ENCODE assay signal across 8 mouse cellular contexts in genomic region chr6:100563552-100564341, GRCm38 (mm10).
DNase-seq lines count a peak whose midpoint lies in the region; ATAC-seq and TF ChIP-seq lines count a peak whose summit lies in the region.

No protein-coding gene starts in this region.

- 5% methylated on average over 38 of the region's 38 CpGs for whole genome bisulfite sequencing in hindbrain, embryonic 13.5 days
- WGBS in lung, embryonic 14.5 days: 6% methylated on average over 38 of the region's 38 CpGs

- H3K4me3 ChIP-seq in hindbrain, embryonic 13.5 days: peak overlapping the region; percentile 48
- H3K4me3 ChIP-seq in lung, embryonic 14.5 days (ENCODE audit: low read depth, low read length): peak overlapping the region; percentile 46

- DNase-seq in MN1 (ENCODE audit: low spot score): peak; percentile 93
- DNase-seq in cerebellum, adult 9-11 months: peak; percentile 88
- peak; percentile 79 for DNase-seq in frontal cortex, postnatal 14 days (ENCODE audit: low spot score in 2 of 2)
- peak; percentile 90 for DNase-seq in layer of hippocampus, adult 9-11 months
- DNase-seq in lung, embryonic 14.5 days: peak; percentile 84
- peak; percentile 65 for DNase-seq in ovary, adult 18-20 months (ENCODE audit: low spot score)
- peak; percentile 68 for DNase-seq in thymus, postnatal 25 days

- H3K4me1 ChIP-seq in hindbrain, embryonic 13.5 days (replicated peaks): peaks cover 51% of the 10 kb centered on the region
- peaks cover 3% of the 10 kb centered on the region; the same call in 1 of the 2 replicates for H3K4me1 ChIP-seq in lung, embryonic 14.5 days (ENCODE audit: insufficient read depth)

- H3K27ac ChIP-seq in hindbrain, embryonic 13.5 days: peak overlapping the region; percentile 88
- no peak overlapping the region for H3K27ac ChIP-seq in lung, embryonic 14.5 days (ENCODE audit: low read depth)

- H3K9ac ChIP-seq in hindbrain, embryonic 13.5 days: peak overlapping the region; percentile 76
- peak overlapping the region; percentile 55 for H3K9ac ChIP-seq in lung, embryonic 14.5 days

- H3K36me3 ChIP-seq in hindbrain, embryonic 13.5 days: no peaks in the 10 kb centered on the region
- no peaks in the 10 kb centered on the region for H3K36me3 ChIP-seq in lung, embryonic 14.5 days (ENCODE audit: insufficient read depth)

- ATAC-seq in hindbrain, embryonic 13.5 days (ENCODE audit: low FRiP score): peak; percentile 92
- peak; percentile 85 for ATAC-seq in lung, embryonic 14.5 days (ENCODE audit: insufficient read depth)

- no peaks in the 10 kb centered on the region for H3K9me3 ChIP-seq in hindbrain, embryonic 13.5 days
- no peaks in the 10 kb centered on the region for H3K9me3 ChIP-seq in lung, embryonic 14.5 days (ENCODE audit: low read depth, low read length)

- peak overlapping the region; percentile 94 for H3K4me2 ChIP-seq in hindbrain, embryonic 13.5 days
- H3K4me2 ChIP-seq in lung, embryonic 14.5 days: peak overlapping the region; percentile 99

- H3K27me3 ChIP-seq in hindbrain, embryonic 13.5 days: peaks cover 58% of the 10 kb centered on the region
- H3K27me3 ChIP-seq in lung, embryonic 14.5 days (ENCODE audit: insufficient read depth, low read length): peaks cover 27% of the 10 kb centered on the region

- TF ChIP-seq CTCF in lung, embryonic 14.5 days (IDR thresholded peaks at IDR 0.05; ENCODE audit: low read depth): peak; percentile 72
